In the genomic region with DNA sequence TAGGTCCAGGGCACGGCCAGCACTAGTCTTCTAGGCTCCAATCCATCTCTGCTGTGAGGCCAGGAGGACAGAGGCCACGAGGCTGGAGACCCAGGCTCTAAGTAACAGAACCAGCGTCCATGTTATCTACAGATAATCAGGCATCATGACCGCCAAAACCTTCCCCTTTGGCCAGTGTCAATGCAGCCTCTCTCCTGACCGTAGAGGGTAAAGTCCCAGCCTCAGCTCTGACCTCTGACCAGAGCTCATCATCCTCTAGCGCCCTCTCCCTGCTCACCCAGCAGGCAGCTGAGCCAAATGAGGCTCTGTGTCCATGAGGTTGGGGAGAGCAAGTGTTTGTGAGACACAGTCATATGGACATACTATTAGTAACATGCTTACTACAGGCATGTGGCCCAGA, we compare ENCODE assay signal across 17 mouse cellular contexts. TPM values are rescaled to one million over a fixed set of nuclear protein-coding genes. Genes with fewer than 3 reads are reported as not detected.
A peak's percentile ranks its signal among the peaks of the same experiment; 100 is the strongest.
DNase-seq lines count a peak whose midpoint lies in the region; ATAC-seq and TF ChIP-seq lines count a peak whose summit lies in the region.
"Had no signal": no experiment of that assay in that cellular context is flagged by ENCODE, and none has a peak within 500 bp of the region (broad histone marks: within the 10 kb centered on the region; RNA-seq: fewer than 3 reads in every experiment).

No protein-coding gene starts in this region.

- no peaks in the 10 kb centered on the region for H3K36me3 ChIP-seq in liver, embryonic 16.5 days (ENCODE audit: control insufficient read depth, insufficient read depth)
- H3K36me3 ChIP-seq in stomach, postnatal 0 days (ENCODE audit: control insufficient read depth, insufficient read depth, low read length): no peaks in the 10 kb centered on the region
- H3K36me3 ChIP-seq: heart, embryonic 15.5 days; limb, embryonic 15.5 days; lung, embryonic 15.5 days; midbrain, embryonic 10.5 days had no signal

- no peaks in the 10 kb centered on the region for H3K4me1 ChIP-seq in liver, embryonic 16.5 days (ENCODE audit: control insufficient read depth, low read depth, low read length)
- 0 out of 2 replicates have a peak, but pooled peaks cover 2% of the 10 kb centered on the region for H3K4me1 ChIP-seq in stomach, postnatal 0 days (replicated peaks; ENCODE audit: control insufficient read depth, insufficient read depth)

- no peaks in the 10 kb centered on the region for H3K9me3 ChIP-seq in liver, embryonic 16.5 days (replicated peaks; ENCODE audit: control insufficient read depth, low read length)
- H3K9me3 ChIP-seq in stomach, postnatal 0 days (ENCODE audit: control insufficient read depth, low read length): no peaks in the 10 kb centered on the region
- H3K9me3 ChIP-seq: forebrain, embryonic 13.5 days; heart, embryonic 15.5 days; limb, embryonic 15.5 days; lung, embryonic 15.5 days; midbrain, embryonic 10.5 days had no signal

- TF ChIP-seq EP300 in stomach, postnatal 0 days (optimal IDR thresholded peaks at IDR 0.05): no peak

- H3K27ac ChIP-seq in liver, embryonic 16.5 days (ENCODE audit: low read length): no peak overlapping the region
- H3K27ac ChIP-seq in stomach, postnatal 0 days (replicated peaks): no peak overlapping the region
- H3K27ac ChIP-seq: forebrain, embryonic 13.5 days; limb, embryonic 15.5 days; lung, embryonic 15.5 days; macrophage had no signal

- 0 out of 2 replicates have a peak, but pooled peaks have one; percentile 27 for ATAC-seq in liver, embryonic 16.5 days (ENCODE audit: low read depth)
- ATAC-seq in stomach, postnatal 0 days (ENCODE audit: low FRiP score, low TSS enrichment): no peak
- no peak for ATAC-seq in megakaryocyte, adult 5-6 weeks (ENCODE audit: poor library complexity, severe bottlenecking)
- ATAC-seq: forebrain, embryonic 13.5 days had no signal

- H3K9ac ChIP-seq in liver, embryonic 16.5 days (ENCODE audit: low read depth, low read length): no peak overlapping the region
- H3K9ac ChIP-seq in stomach, postnatal 0 days (ENCODE audit: low read length): no peak overlapping the region
- H3K9ac ChIP-seq: forebrain, embryonic 13.5 days; heart, embryonic 15.5 days; limb, embryonic 15.5 days; lung, embryonic 15.5 days had no signal

- no peak overlapping the region for H3K4me3 ChIP-seq in liver, embryonic 16.5 days (ENCODE audit: low read depth, low read length)
- no peak overlapping the region for H3K4me3 ChIP-seq in stomach, postnatal 0 days (ENCODE audit: low read depth, low read length)
- H3K4me3 ChIP-seq: forebrain, embryonic 13.5 days; heart, embryonic 15.5 days; limb, embryonic 15.5 days; lung, embryonic 15.5 days; midbrain, embryonic 10.5 days had no signal

- TF ChIP-seq CTCF in stomach, postnatal 0 days (IDR thresholded peaks at IDR 0.05; ENCODE audit: low read depth): 0 out of 2 replicates have a peak, but pooled peaks have one; percentile 3

- 50% methylated on average over 6 of the region's 6 CpGs for WGBS in liver, embryonic 16.5 days (ENCODE audit: insufficient replicate concordance)
- 76% methylated on average over 6 of the region's 6 CpGs for WGBS in stomach, postnatal 0 days

- peak; percentile 37 for DNase-seq in kidney, adult 18-20 months
- no peak for DNase-seq in kidney, postnatal 10 days
- DNase-seq in liver: no peak
- peak; percentile 20 for DNase-seq in kidney, postnatal 14 days
- DNase-seq in stomach, postnatal 0 days (ENCODE audit: low spot score): no peak
- DNase-seq: cerebellum, adult 9-10 months; left cerebral cortex, postnatal 4 days; thymus, adult 2 months; thymus, postnatal 4 days had no signal

- no peak overlapping the region for H3K4me2 ChIP-seq in liver, embryonic 16.5 days (ENCODE audit: low read depth, low read length)
- H3K4me2 ChIP-seq in stomach, postnatal 0 days (replicated peaks; ENCODE audit: low read depth): no peak overlapping the region
- H3K4me2 ChIP-seq: forebrain, embryonic 13.5 days; heart, embryonic 15.5 days; limb, embryonic 15.5 days; lung, embryonic 15.5 days had no signal

- H3K27me3 ChIP-seq in liver, embryonic 16.5 days (ENCODE audit: control insufficient read depth, insufficient read depth, low read depth, low read length): peaks cover 10% of the 10 kb centered on the region
- no peaks in the 10 kb centered on the region for H3K27me3 ChIP-seq in stomach, postnatal 0 days (ENCODE audit: control insufficient read depth, insufficient read depth, low read length)
- H3K27me3 ChIP-seq: forebrain, embryonic 13.5 days; heart, embryonic 15.5 days; limb, embryonic 15.5 days; lung, embryonic 15.5 days had no signal

RNA-seq across cellular contexts. Expression of gene Atp11a, which starts 42.3 kb away (rescaled TPM):
- polyA plus RNA-seq in liver, embryonic 16.5 days (2015; fragmentation: Nextera tagmentation; extraction: Ambion mirVana): 0.98 and 1.0 TPM in 2 replicates
- 6.6 and 7.4 TPM in 2 replicates for polyA plus RNA-seq in stomach, postnatal 0 days (2015; fragmentation: Nextera tagmentation; extraction: Ambion mirVana)
- 30.8 and 32.9 TPM in 2 replicates for total RNA-seq in megakaryocyte, adult 5-6 weeks (2015)
- 29.4 and 29.8 TPM in 2 replicates for total RNA-seq in megakaryocyte, adult 5-6 weeks (2017)

Comparison
In these comparisons a context has a peak if more than half of its experiments do, and no peak if none do; other contexts are left out.
1. DNase-seq: peak in kidney, adult 18-20 months (single experiment) and kidney, postnatal 14 days (single experiment); none in kidney, postnatal 10 days (single experiment), liver (single experiment) and stomach, postnatal 0 days (single experiment).